Mouse (Mus musculus) bone marrow macrophage, adult 2 months (primary cell): ENCODE measurements around the gene Ap4s1.

ENCODE experiments used
- CTCF ChIP-seq: IDR thresholded peaks from 2 replicates; pipeline ENCODE4 v1.5.1; 2012; ENCODE audit warnings: low read depth, mild to moderate bottlenecking, low read length, moderate library complexity
- POLR2A ChIP-seq: IDR thresholded peaks from 2 replicates; pipeline ENCODE4 v1.6.1; 2012; ENCODE audit warnings: mild to moderate bottlenecking, low read depth, low read length, borderline replicate concordance

DNA sequence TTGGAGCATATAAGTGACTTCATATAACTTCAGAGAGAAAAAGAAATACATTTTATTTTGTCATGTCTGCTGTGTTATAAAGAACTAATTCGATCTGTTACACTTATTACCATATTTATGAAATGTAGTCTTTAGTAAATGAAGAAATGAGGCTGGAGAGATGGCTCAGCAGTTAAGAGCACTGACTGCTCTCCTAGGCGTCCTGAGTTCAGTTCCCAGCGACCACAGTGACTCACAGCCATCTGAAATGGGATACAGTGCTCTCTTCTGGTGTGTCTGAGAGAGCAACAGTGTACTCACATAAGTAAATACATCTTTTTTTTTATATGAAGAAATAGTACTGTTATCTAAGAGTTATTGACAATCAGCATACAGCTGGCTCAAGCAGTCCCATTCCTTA lies 2.6 kb downstream of the Ap4s1 start:
- TF ChIP-seq CTCF (no peak), POLR2A (no peak)
